Mouse (Mus musculus) liver, adult 2 months (tissue): ENCODE measurements at regions not wholly inside any gene's neighbourhood (a gene's known extent, or its start where the extent isn't known, plus 50 kb on each side); places are given as distances from the start of the nearest gene placed in this dataset.
A peak's percentile ranks its signal among the peaks of the same experiment; 100 is the strongest.

ENCODE experiments used
- DNase-seq: peaks from one replicate; pipeline ENCODE4 v3.0.0-alpha.2; 2011; ENCODE audit warnings: low read depth, low spot score; ENCODE audit errors: extremely low read depth
- H3K27ac ChIP-seq: fragments of 200-500 bp; replicated peaks from 2 replicates; pipeline ENCODE4 v1.5.1; 2012; ENCODE audit warnings: low read depth, mild to moderate bottlenecking, control low read depth, inconsistent platforms, low read length; ENCODE audit not compliant: insufficient read depth
- H3K27me3 ChIP-seq: fragments of 200-500 bp; 2 replicates; pipeline ENCODE4 v1.6.1; 2012; ENCODE audit warnings: mild to moderate bottlenecking, moderate library complexity, low read length, inconsistent platforms; ENCODE audit not compliant: control insufficient read depth, insufficient read depth
- H3K36me3 ChIP-seq: fragments of 200-500 bp; 2 replicates; pipeline ENCODE4 v1.6.1; 2012; ENCODE audit warnings: low read length, inconsistent platforms; ENCODE audit not compliant: control insufficient read depth, insufficient read depth
- H3K4me1 ChIP-seq: fragments of 200-500 bp; 2 replicates; pipeline ENCODE4 v1.6.1; 2011; ENCODE audit warnings: low read length; ENCODE audit not compliant: control insufficient read depth, insufficient read depth
- H3K4me3 ChIP-seq: fragments of 200-500 bp; 2 replicates; pipeline ENCODE4 v1.5.1; 2011; ENCODE audit warnings: low read depth, mild to moderate bottlenecking, control low read depth, low read length, moderate library complexity; ENCODE audit not compliant: insufficient read depth
- H3K79me2 ChIP-seq: fragments of 200-500 bp; 2 replicates; pipeline ENCODE4 v1.6.1; 2012; ENCODE audit warnings: inconsistent platforms, mild to moderate bottlenecking, low read length, moderate library complexity; ENCODE audit not compliant: control insufficient read depth, insufficient read depth
- H3K9ac ChIP-seq: fragments of 200-500 bp; 2 replicates; pipeline ENCODE4 v1.6.1; 2012; ENCODE audit warnings: low read depth, mild to moderate bottlenecking, control low read depth, inconsistent platforms, low read length
- CTCF ChIP-seq: fragments of 200-500 bp; IDR thresholded peaks from 2 replicates; pipeline ENCODE4 v1.5.1; 2011; ENCODE audit warnings: low read depth, low read length, control low read depth
- POLR2A ChIP-seq: fragments of 200-500 bp; IDR thresholded peaks from 2 replicates; pipeline ENCODE4 v1.6.1; 2011; ENCODE audit warnings: low read length, control low read depth; ENCODE audit not compliant: insufficient read depth; ENCODE audit errors: extremely low read depth
- WGBS: fragments of 180-500 bp; shearing (Covaris S2); methylation state at CpG from one replicate; pipeline ENCODE4 v1.1.7; 2018; 5-methylcytosine and 5-hydroxymethylcytosine counted together

GRCm38 (mm10) chr14:105720816-105721510 lies 175.7 kb downstream of the Spry2 start:
- WGBS: 92% methylated on average over 6 of the region's 6 CpGs
- TF ChIP-seq POLR2A (no peak), CTCF (no peak)
- H3K4me3 ChIP-seq: no peak overlapping the region
- H3K79me2 ChIP-seq: no peaks in the 10 kb centered on the region
- no peak for DNase-seq
- H3K27ac ChIP-seq: no peak overlapping the region
- H3K27me3 ChIP-seq: peaks cover 10% of the 10 kb centered on the region; the same call in 1 of the 2 replicates
- no peak overlapping the region for H3K9ac ChIP-seq
- no peaks in the 10 kb centered on the region for H3K4me1 ChIP-seq
- no peaks in the 10 kb centered on the region for H3K36me3 ChIP-seq

- Histone ChIP-seq H3K36me3 (no peaks in the 10 kb centered on the region), H3K79me2 (no peaks in the 10 kb centered on the region), H3K4me1 (no peaks in the 10 kb centered on the region), H3K27me3 (peaks cover 10% of the 10 kb centered on the region; the same call in 1 of the 2 replicates), H3K27ac (no peak overlapping the region), H3K9ac (no peak overlapping the region), H3K4me3 (no peak overlapping the region)
- TF ChIP-seq CTCF: no peak
- TF ChIP-seq POLR2A: no peak
- peak; percentile 17 for DNase-seq
- WGBS: 63% methylated on average over 6 of the region's 6 CpGs
Measured at GRCm38 (mm10) chr14:105718676-105719441, 177.8 kb downstream of the Spry2 start.

- H3K79me2 ChIP-seq: no peaks in the 10 kb centered on the region
- peaks cover 8% of the 10 kb centered on the region; the same call in 1 of the 2 replicates for H3K27me3 ChIP-seq
- H3K27ac ChIP-seq: no peak overlapping the region
- DNase-seq: no peak
- no peaks in the 10 kb centered on the region for H3K36me3 ChIP-seq
- H3K4me3 ChIP-seq: no peak overlapping the region
- TF ChIP-seq POLR2A: no peak
- TF ChIP-seq CTCF: no peak
- WGBS: 83% methylated on average over 2 of the region's 2 CpGs
- no peak overlapping the region for H3K9ac ChIP-seq
- no peaks in the 10 kb centered on the region for H3K4me1 ChIP-seq
Measured at GRCm38 (mm10) chr14:105717821-105718220, 178.8 kb downstream of the Spry2 start.

- TF ChIP-seq CTCF (no peak), POLR2A (no peak)
- Histone ChIP-seq H3K27ac (no peak overlapping the region), H3K4me1 (no peaks in the 10 kb centered on the region), H3K4me3 (no peak overlapping the region), H3K9ac (no peak overlapping the region), H3K36me3 (no peaks in the 10 kb centered on the region), H3K27me3 (no peaks in the 10 kb centered on the region), H3K79me2 (no peaks in the 10 kb centered on the region)
- WGBS: 87% methylated on average over 2 of the region's 2 CpGs
- no peak for DNase-seq
Measured at GRCm38 (mm10) chr14:105708691-105709090, 187.9 kb downstream of the Spry2 start.

- Histone ChIP-seq H3K27ac (no peak overlapping the region), H3K4me3 (no peak overlapping the region), H3K4me1 (no peaks in the 10 kb centered on the region), H3K36me3 (no peaks in the 10 kb centered on the region), H3K27me3 (no peaks in the 10 kb centered on the region), H3K9ac (no peak overlapping the region), H3K79me2 (no peaks in the 10 kb centered on the region)
- DNase-seq: no peak
- TF ChIP-seq POLR2A (no peak), CTCF (no peak)
- WGBS: 98% methylated on average over 7 of the region's 7 CpGs
Measured at GRCm38 (mm10) chr14:105706756-105707155, 189.9 kb downstream of the Spry2 start.

- Histone ChIP-seq H3K27ac (no peak overlapping the region), H3K79me2 (no peaks in the 10 kb centered on the region), H3K4me3 (no peak overlapping the region), H3K36me3 (no peaks in the 10 kb centered on the region), H3K27me3 (no peaks in the 10 kb centered on the region), H3K4me1 (no peaks in the 10 kb centered on the region), H3K9ac (no peak overlapping the region)
- no peak for DNase-seq
- WGBS: 89% methylated on average over 1 of the region's 1 CpGs
- TF ChIP-seq CTCF (no peak), POLR2A (no peak)
Measured at GRCm38 (mm10) chr14:105698616-105699015, 198.0 kb downstream of the Spry2 start.
